Mouse (Mus musculus) olfactory bulb, adult 2 months (tissue): ENCODE results near the gene Lrrc56. TPM values are rescaled to one million over a fixed set of nuclear protein-coding genes. Genes with fewer than 3 reads are reported as not detected.

ENCODE experiments used
- H3K27ac ChIP-seq: fragments of 200-500 bp; 2 replicates; pipeline ENCODE4 v1.5.1; 2012; ENCODE audit warnings: low read depth, low read length; ENCODE audit not compliant: insufficient read depth
- H3K4me1 ChIP-seq: fragments of 200-500 bp; 2 replicates; pipeline ENCODE4 v1.6.1; 2012; ENCODE audit warnings: low read length; ENCODE audit not compliant: control insufficient read depth, insufficient read depth
- H3K4me3 ChIP-seq: fragments of 200-500 bp; 2 replicates; pipeline ENCODE4 v1.5.1; 2012; ENCODE audit warnings: mild to moderate bottlenecking, low read depth, low read length, moderate library complexity; ENCODE audit not compliant: insufficient read depth
- CTCF ChIP-seq: fragments of 200-500 bp; IDR thresholded peaks from 2 replicates; pipeline ENCODE4 v1.5.1; 2012; ENCODE audit warnings: low read depth, mild to moderate bottlenecking, low read length, moderate library complexity; ENCODE audit not compliant: insufficient read depth
- POLR2A ChIP-seq: fragments of 200-500 bp; IDR thresholded peaks from 2 replicates; pipeline ENCODE4 v1.6.1; 2012; ENCODE audit warnings: mild to moderate bottlenecking, low read depth, low read length, moderate library complexity; ENCODE audit not compliant: insufficient read depth
- WGBS: fragments of 180-500 bp; shearing (Covaris S2); methylation state at CpG from one replicate; pipeline ENCODE4 v1.1.7; 2018; 5-methylcytosine and 5-hydroxymethylcytosine counted together
- polyA plus RNA-seq: library from polyadenylated mRNA; stranded (reverse); fragments of >200 nt; gene quantifications from 2 replicates; pipeline ENCODE4 v1.2.4, GENCODE M21; 2012; ENCODE audit warnings: low replicate concordance; ENCODE audit not compliant: missing spikeins, insufficient read depth, insufficient read length

The Lrrc56 gene
- polyA plus RNA-seq, 1 experiment = not detected

DNA sequence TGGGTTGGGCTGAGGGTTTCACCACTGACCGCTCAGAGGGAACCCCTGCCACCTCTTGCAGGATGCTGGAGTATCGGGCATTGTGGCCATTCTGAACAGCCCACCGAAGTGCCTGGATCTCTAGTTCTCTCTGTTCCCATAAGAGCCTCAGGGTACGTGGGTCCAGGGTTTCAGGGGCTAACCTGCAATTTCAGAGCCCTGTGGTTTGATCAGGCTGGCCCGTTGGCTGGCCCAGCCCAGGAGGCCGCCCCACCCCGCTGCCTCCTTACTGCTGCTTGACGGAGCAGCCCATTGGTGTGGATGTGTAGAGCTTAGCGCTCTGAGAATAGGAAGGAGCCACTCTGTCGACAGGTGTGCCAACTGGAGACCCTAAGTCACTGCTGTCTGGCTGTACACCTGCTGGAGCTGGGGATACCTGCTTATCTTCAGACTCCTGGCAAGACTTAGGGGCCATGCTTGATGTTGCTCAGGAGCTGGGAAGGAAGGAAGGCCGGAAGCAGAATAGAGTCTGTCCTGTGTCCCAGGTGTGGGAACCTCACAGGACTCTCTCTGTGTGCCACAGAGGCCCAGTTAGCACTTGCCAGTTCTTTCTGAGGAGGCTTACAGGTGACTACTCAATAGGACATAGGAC, 19.8 kb downstream of the Lrrc56 start, which contains the start of gene Lmntd2:
Gene Lmntd2 (minus strand): TSS at position 476 of the 631 bp plus-strand sequence.
- no peak within 1 kb of the TSS for H3K27ac ChIP-seq
- no peak within 1 kb of the TSS for H3K4me3 ChIP-seq
- no peak for TF ChIP-seq POLR2A
- TF ChIP-seq CTCF = no peak

DNA sequence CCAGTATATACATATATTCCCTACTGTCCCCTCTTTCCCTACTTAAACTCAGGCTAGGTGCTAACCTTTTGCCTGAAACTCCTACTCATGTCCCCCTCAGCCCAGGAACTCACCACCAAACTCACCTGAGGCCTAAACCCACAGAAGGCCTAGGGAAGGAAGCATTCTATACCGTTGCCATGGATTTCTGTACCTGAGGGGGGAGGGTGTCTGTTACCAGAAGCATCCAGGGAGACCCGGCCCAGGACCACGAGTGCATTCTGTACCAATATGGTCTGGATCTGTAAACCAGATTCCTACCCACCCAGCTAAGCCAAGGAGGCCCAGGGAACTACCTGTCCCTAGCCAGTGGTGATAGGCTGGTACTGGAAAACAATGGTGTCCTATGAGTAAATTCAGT, 20.4 kb downstream of the Lrrc56 start:
- TF ChIP-seq CTCF = no peak
- no peak for TF ChIP-seq POLR2A
- 80% methylated on average over 3 of the region's 3 CpGs for WGBS
- Histone ChIP-seq H3K4me1 (peaks cover 16% of the 10 kb centered on the region), H3K4me3 (no peak overlapping the region), H3K27ac (no peak overlapping the region)

More for the DNA sequence above, 19.8 kb downstream of the Lrrc56 start, which contains the start of gene Lmntd2:
- 91% methylated on average over 11 of the region's 11 CpGs for WGBS
- peaks cover 16% of the 10 kb centered on the region for H3K4me1 ChIP-seq

DNA sequence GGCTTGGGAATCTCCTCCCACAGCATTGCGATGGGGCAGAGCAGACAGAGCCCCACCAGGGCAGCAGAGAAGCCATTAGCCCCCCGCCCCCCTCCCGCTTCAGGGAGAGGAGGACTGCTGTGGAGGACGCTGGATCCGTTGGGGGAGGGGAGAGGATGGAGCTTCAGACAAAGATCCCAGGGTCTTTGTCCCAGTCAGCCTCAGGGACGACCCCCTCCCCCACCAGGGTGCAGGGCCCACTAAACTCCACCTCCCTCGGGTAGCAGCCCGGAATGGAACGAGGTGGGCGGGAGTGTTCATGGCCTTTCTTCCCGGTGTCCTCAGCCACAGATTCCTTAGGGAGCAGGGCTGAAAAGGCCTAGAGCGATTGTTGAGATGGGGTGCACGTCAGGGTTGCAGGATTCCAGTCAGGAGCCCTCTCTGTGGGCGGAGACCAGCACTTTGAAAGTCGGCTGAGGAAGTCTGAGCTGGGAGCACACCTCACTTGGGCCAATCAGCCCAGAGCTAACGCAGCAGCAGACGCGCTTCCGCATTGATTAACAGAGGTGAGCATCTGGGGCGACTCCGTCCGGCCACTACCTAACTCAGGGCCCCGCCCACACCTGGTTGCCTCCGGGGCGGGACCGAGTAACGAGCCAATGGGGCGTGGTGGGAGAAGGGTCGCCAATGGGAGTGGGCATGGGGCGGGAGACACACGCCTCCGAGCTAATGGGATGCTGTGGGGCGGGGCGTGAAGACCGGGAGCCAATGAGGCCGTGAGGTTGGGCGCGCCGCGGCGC, 21.3 kb downstream of the Lrrc56 start, which contains the start of gene Rassf7:
Gene Rassf7 (plus strand): TSS at position 760 of the 779 bp plus-strand sequence.
- 3% methylated on average over 41 of the region's 41 CpGs for WGBS
- Histone ChIP-seq H3K4me1 (peaks cover 16% of the 10 kb centered on the region), H3K27ac (no peak within 1 kb of the TSS), H3K4me3 (peak within 1 kb of the TSS; percentile 53)
- TF ChIP-seq CTCF (no peak), POLR2A (no peak)

DNA sequence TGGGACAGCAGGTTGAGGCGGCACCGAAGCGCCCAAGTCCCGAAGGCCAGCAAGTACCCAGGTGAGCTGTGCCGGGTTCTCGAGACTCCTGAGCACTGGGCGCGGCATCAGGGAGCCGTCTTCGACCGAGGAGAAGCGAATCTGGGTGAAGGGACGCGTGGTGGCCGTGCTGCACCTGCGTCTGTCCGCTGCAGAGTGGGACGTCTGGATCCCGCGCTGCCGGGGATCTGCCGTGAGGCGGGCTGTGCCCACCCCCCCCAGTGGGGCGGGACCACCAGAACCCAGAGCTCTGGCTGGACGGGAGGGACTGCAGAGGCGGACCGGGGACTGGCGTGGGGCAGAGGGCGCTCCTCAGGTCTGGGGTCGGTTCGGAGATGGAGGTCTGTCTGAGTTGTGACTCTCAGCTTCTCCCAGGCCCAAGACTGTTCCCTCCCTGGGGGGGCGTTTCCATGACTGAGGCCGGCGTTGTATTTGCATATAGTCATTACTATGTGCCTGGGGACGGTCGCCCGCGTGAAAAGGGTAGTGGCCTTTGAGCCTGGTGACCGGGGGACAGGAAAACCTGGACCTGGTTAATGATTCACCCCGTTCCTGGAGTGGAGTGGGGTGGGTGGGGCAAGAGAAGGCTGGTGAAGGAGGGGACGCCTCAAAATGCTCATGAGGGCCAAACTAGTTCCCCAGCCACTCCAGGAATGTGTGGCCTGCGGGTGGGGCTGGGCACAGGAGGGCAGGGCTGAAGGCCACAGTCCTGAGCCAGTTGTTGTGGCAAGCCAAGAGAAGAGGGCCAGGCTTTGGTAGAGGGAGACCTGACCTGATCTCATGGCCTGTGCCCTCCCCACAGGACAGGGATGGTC, 22.1 kb downstream of the Lrrc56 start:
- Histone ChIP-seq H3K27ac (no peak overlapping the region), H3K4me1 (peaks cover 18% of the 10 kb centered on the region), H3K4me3 (peak overlapping the region; percentile 53)
- 3% methylated on average over 42 of the region's 42 CpGs for WGBS
- no peak for TF ChIP-seq CTCF
- TF ChIP-seq POLR2A = no peak

DNA sequence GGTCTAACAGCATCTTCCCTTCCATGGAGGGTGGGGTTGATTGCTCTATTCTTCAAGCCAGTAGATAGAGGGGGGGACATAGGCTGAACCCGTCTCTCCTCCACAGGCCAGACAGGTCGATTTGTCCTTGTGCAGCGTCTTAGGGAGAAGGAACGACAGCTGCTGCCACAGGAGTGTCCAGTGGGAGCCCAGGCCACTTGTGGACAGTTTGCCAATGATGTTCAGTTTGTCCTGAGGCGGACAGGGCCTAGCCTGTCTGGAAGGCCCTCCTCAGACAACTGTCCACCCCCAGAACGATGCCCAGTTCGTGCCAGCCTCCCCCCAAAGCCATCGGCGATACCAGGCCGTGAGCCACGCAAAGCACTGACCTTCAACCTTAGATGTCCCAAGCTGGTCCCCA, 22.9 kb downstream of the Lrrc56 start:
- peaks cover 26% of the 10 kb centered on the region for H3K4me1 ChIP-seq
- no peak for TF ChIP-seq POLR2A
- no peak for TF ChIP-seq CTCF
- H3K27ac ChIP-seq = no peak overlapping the region
- WGBS = 90% methylated on average over 11 of the region's 11 CpGs
- H3K4me3 ChIP-seq = no peak overlapping the region

- Histone ChIP-seq H3K27ac (no peak overlapping the region), H3K4me1 (peaks cover 32% of the 10 kb centered on the region), H3K4me3 (no peak overlapping the region)
- 95% methylated on average over 17 of the region's 17 CpGs for WGBS
- TF ChIP-seq CTCF (no peak), POLR2A (no peak)
These were observed 23.5 kb downstream of the Lrrc56 start for GRCm38 (mm10) chr7:141217343-141218013.

GRCm38 (mm10) chr7:141218141-141218540, 24.2 kb downstream of the Lrrc56 start:
- WGBS = 88% methylated on average over 3 of the region's 3 CpGs
- TF ChIP-seq CTCF (no peak), POLR2A (no peak)
- peaks cover 33% of the 10 kb centered on the region for H3K4me1 ChIP-seq
- H3K4me3 ChIP-seq = no peak overlapping the region
- H3K27ac ChIP-seq = no peak overlapping the region

GRCm38 (mm10) chr7:141218557-141219133, 24.7 kb downstream of the Lrrc56 start:
- Histone ChIP-seq H3K4me1 (peaks cover 33% of the 10 kb centered on the region), H3K27ac (no peak overlapping the region), H3K4me3 (no peak overlapping the region)
- WGBS = 95% methylated on average over 5 of the region's 5 CpGs
- TF ChIP-seq CTCF (no peak), POLR2A (no peak)
